Mouse (Mus musculus) embryonic stem cell, embryonic (primary cell): ENCODE results near the gene Nid2.

Experiments used
- CTCF ChIA-PET, 4 experiments: fragments of 300-600 bp in 2 of 4; fragments of 350-600 bp in 2 of 4; sonication (Branson Sonifier 250); formaldehyde crosslinking; loops; one replicate each; lab custom pipeline; 2022; ENCODE audit warnings: inconsistent platforms in 2 of 4; lab: Charles Lee
- POLR2A ChIA-PET, 4 experiments: fragments of 300-600 bp in 2 of 4; fragments of 350-600 bp in 2 of 4; sonication (Branson Sonifier 250); formaldehyde crosslinking; loops; one replicate each; lab custom pipeline; 2022; ENCODE audit warnings: antibody characterized with exemption in 4 of 4, inconsistent platforms in 1 of 4; lab: Charles Lee

Gene Nid2

GRCm38 (mm10) chr14:19796541-19797304, 45.7 kb downstream of the Nid2 start:
- ChIA-PET POLR2A (interaction anchor here in 3 of 4 experiments (0.8 to 15.9 kb wide), 11 partner anchors 10 to 46 kb away, joined by 3 to 126 read pairs (median 5); partner anchors contain the start of genes Nid2 (in 2 of the 3) and Rtraf (in 1 of the 3)), CTCF (interaction anchor here in 1 of 4 experiments (3.0 kb wide), 1 partner anchor 90 kb away, joined by 7 read pairs; no protein-coding TSS in a partner anchor)

GRCm38 (mm10) chr14:19800485-19800884, 49.4 kb downstream of the Nid2 start:
- CTCF ChIA-PET = interaction anchor here in 1 of 4 experiments (1.2 kb wide), 1 partner anchor 24 kb away, joined by 3 read pairs; no protein-coding TSS in a partner anchor
- POLR2A ChIA-PET = interaction anchor here in 2 of 4 experiments (0.8 to 15.9 kb wide), 6 partner anchors 10 to 49 kb away, joined by 3 to 126 read pairs (median 7); partner anchors contain the start of gene Nid2 (in 1 of the 2)

- POLR2A ChIA-PET = interaction anchor here in 3 of 4 experiments (0.7 to 2.3 kb wide), 6 partner anchors 18 to 281 kb away, joined by 3 to 7 read pairs (median 5); partner anchors contain the start of gene Nid2 (in 1 of the 3)
- CTCF ChIA-PET = no interaction called here
Observed at GRCm38 (mm10) chr14:19801474-19802215, 50.6 kb downstream of the Nid2 start.

- ChIA-PET CTCF (interaction anchor here (0.5 to 2.1 kb wide), 8 partner anchors 8 to 264 kb away, joined by 3 to 9 read pairs (median 3); no protein-coding TSS in a partner anchor), POLR2A (interaction anchor here in 3 of 4 experiments (0.5 to 3.3 kb wide), 27 partner anchors 9 to 329 kb away, joined by 3 to 17 read pairs (median 4); partner anchors contain the start of gene Nid2 (in 3 of the 3))
Observed at GRCm38 (mm10) chr14:19803222-19803621, 52.2 kb downstream of the Nid2 start.

GRCm38 (mm10) chr14:19803623-19804022, 52.6 kb downstream of the Nid2 start:
- CTCF ChIA-PET = interaction anchor here (0.5 to 2.1 kb wide), 10 partner anchors 9 to 264 kb away, joined by 3 to 9 read pairs (median 3); no protein-coding TSS in a partner anchor
- POLR2A ChIA-PET = interaction anchor here in 3 of 4 experiments (0.5 to 3.3 kb wide), 34 partner anchors 8 to 378 kb away, joined by 3 to 17 read pairs (median 4); partner anchors contain the start of genes Nid2 (in 3 of the 3), Kcnk5 (in 1 of the 3) and Rtraf (in 1 of the 3)

GRCm38 (mm10) chr14:19807339-19807738, 56.3 kb downstream of the Nid2 start:
- POLR2A ChIA-PET = interaction anchor here in 3 of 4 experiments (0.9 to 2.3 kb wide), 8 partner anchors 8 to 260 kb away, joined by 3 to 8 read pairs (median 4); partner anchors contain the start of gene Nid2 (in 1 of the 3)

GRCm38 (mm10) chr14:19807858-19808257, 56.8 kb downstream of the Nid2 start:
- CTCF ChIA-PET = interaction anchor here in 2 of 4 experiments (0.7 to 1.3 kb wide), 2 partner anchors 9 to 259 kb away, joined by 3 to 4 read pairs; no protein-coding TSS in a partner anchor
- POLR2A ChIA-PET = interaction anchor here in 3 of 4 experiments (0.9 to 2.3 kb wide), 7 partner anchors 9 to 259 kb away, joined by 3 to 8 read pairs (median 4); partner anchors contain the start of gene Nid2 (in 1 of the 3)

More at GRCm38 (mm10) chr14:19807339-19807738, 56.3 kb downstream of the Nid2 start:
- CTCF ChIA-PET = interaction anchor here in 3 of 4 experiments (0.7 to 1.4 kb wide), 4 partner anchors 10 to 260 kb away, joined by 3 to 5 read pairs (median 4); no protein-coding TSS in a partner anchor

GRCm38 (mm10) chr14:19809934-19810333, 58.9 kb downstream of the Nid2 start:
- POLR2A ChIA-PET = interaction anchor here in 2 of 4 experiments (1.0 to 1.2 kb wide), 2 partner anchors 10 to 15 kb away, joined by 3 read pairs; no protein-coding TSS in a partner anchor
- CTCF ChIA-PET = no interaction called here

GRCm38 (mm10) chr14:19813061-19813460, 62.0 kb downstream of the Nid2 start:
- CTCF ChIA-PET = interaction anchor here in 3 of 4 experiments (0.5 to 1.5 kb wide), 7 partner anchors 9 to 257 kb away, joined by 3 to 4 read pairs (median 3); no protein-coding TSS in a partner anchor

GRCm38 (mm10) chr14:19817949-19818348, 66.9 kb downstream of the Nid2 start:
- ChIA-PET CTCF (interaction anchor here (0.7 to 4.0 kb wide), 19 partner anchors 10 to 250 kb away, joined by 3 to 22 read pairs (median 3); no protein-coding TSS in a partner anchor), POLR2A (interaction anchor here in 2 of 4 experiments (1.0 to 4.6 kb wide), 12 partner anchors 14 to 266 kb away, joined by 3 to 21 read pairs (median 6); partner anchors contain the start of gene Nid2 (in 1 of the 2))

More at GRCm38 (mm10) chr14:19813061-19813460, 62.0 kb downstream of the Nid2 start:
- POLR2A ChIA-PET = interaction anchor here in 3 of 4 experiments (0.5 to 2.8 kb wide), 17 partner anchors 9 to 369 kb away, joined by 3 to 18 read pairs (median 4); partner anchors contain the start of genes Nid2 (in 2 of the 3), Kcnk5 (in 1 of the 3) and Rtraf (in 1 of the 3)

- CTCF ChIA-PET = interaction anchor here in 2 of 4 experiments (0.5 to 1.5 kb wide), 4 partner anchors 9 to 246 kb away, joined by 3 to 6 read pairs (median 4); no protein-coding TSS in a partner anchor
- POLR2A ChIA-PET = interaction anchor here in 2 of 4 experiments (0.7 to 3.5 kb wide), 17 partner anchors 9 to 261 kb away, joined by 3 to 18 read pairs (median 4); partner anchors contain the start of gene Gng2 (in 1 of the 2)
Observed at GRCm38 (mm10) chr14:19821686-19822085, 70.6 kb downstream of the Nid2 start.

- ChIA-PET CTCF (interaction anchor here in 3 of 4 experiments (0.6 to 1.1 kb wide), 7 partner anchors 16 to 278 kb away, joined by 3 to 10 read pairs (median 4); no protein-coding TSS in a partner anchor), POLR2A (interaction anchor here (0.6 to 3.5 kb wide), 36 partner anchors 8 to 341 kb away, joined by 3 to 18 read pairs (median 4); partner anchors contain the start of genes Nid2 (in 2 of the 4) and Gng2 (in 1 of the 4))
Observed at GRCm38 (mm10) chr14:19823321-19824142, 72.5 kb downstream of the Nid2 start, which contains the start of gene Rtraf. Rtraf (minus strand) TSS chr14:19823824.

- ChIA-PET CTCF (no interaction called here), POLR2A (interaction anchor here in 3 of 4 experiments (0.5 to 2.3 kb wide), 10 partner anchors 8 to 257 kb away, joined by 3 to 11 read pairs (median 5); no protein-coding TSS in a partner anchor)
Observed at GRCm38 (mm10) chr14:19825481-19825880, 74.4 kb downstream of the Nid2 start.

- POLR2A ChIA-PET = interaction anchor here in 3 of 4 experiments (0.6 to 2.0 kb wide), 24 partner anchors 8 to 407 kb away, joined by 3 to 7 read pairs (median 4); partner anchors contain the start of genes Nid2 (in 2 of the 3) and Gng2 (in 1 of the 3)
- CTCF ChIA-PET = interaction anchor here in 3 of 4 experiments (0.7 to 1.7 kb wide), 4 partner anchors 140 to 231 kb away, joined by 3 to 8 read pairs (median 4); no protein-coding TSS in a partner anchor
Observed at GRCm38 (mm10) chr14:19836289-19836688, 85.2 kb downstream of the Nid2 start.

- POLR2A ChIA-PET = interaction anchor here in 3 of 4 experiments (0.6 to 4.4 kb wide), 33 partner anchors 11 to 1115 kb away, joined by 3 to 27 read pairs (median 4); partner anchors contain the start of gene Gng2 (in 2 of the 3)
- CTCF ChIA-PET = interaction anchor here (0.6 to 3.1 kb wide), 23 partner anchors 9 to 274 kb away, joined by 3 to 31 read pairs (median 4); no protein-coding TSS in a partner anchor
Observed at GRCm38 (mm10) chr14:19839600-19840332, 88.7 kb downstream of the Nid2 start.
